Mouse (Mus musculus) C2C12 (cell line): ENCODE measurements around the gene Nrg3. TPM values are rescaled to one million over a fixed set of nuclear protein-coding genes. Genes with fewer than 3 reads are reported as not detected.

Experiments
- H3K27me3 ChIP-seq: one replicate; pipeline ENCODE4 v1.6.1; 2011; ENCODE audit not compliant: control insufficient read depth, insufficient read depth, insufficient read length
- H3K36me3 ChIP-seq: one replicate; pipeline ENCODE4 v1.6.1; 2011; ENCODE audit not compliant: control insufficient read depth, insufficient read depth
- H3K4me3 ChIP-seq: one replicate; pipeline ENCODE4 v1.5.1; 2011; ENCODE audit warnings: mild to moderate bottlenecking, control low read depth; ENCODE audit not compliant: poor library complexity, insufficient read depth, severe bottlenecking
- H3K79me2 ChIP-seq: one replicate; pipeline ENCODE4 v1.6.1; 2011; ENCODE audit not compliant: control insufficient read depth, insufficient read depth
- H3K79me3 ChIP-seq: one replicate; pipeline ENCODE4 v1.6.1; 2011; ENCODE audit warnings: low read depth, control low read depth
- H3ac ChIP-seq: one replicate; pipeline ENCODE3; 2011; ENCODE audit warnings: low read depth; ENCODE audit not compliant: control insufficient read depth, insufficient read length
- CEBPB ChIP-seq: IDR thresholded peaks from one replicate; pipeline ENCODE4 v1.6.1; 2011; ENCODE audit warnings: low read depth, mild to moderate bottlenecking, control low read depth, moderate library complexity
- CTCF ChIP-seq: IDR thresholded peaks from one replicate; pipeline ENCODE4 v1.5.1; 2011; ENCODE audit not compliant: control insufficient read depth, insufficient read depth, insufficient read length
- FOSL1 ChIP-seq: IDR thresholded peaks from one replicate; pipeline ENCODE4 v1.8.0; 2011; ENCODE audit warnings: mild to moderate bottlenecking, low read length; ENCODE audit not compliant: poor library complexity, insufficient read depth, severe bottlenecking
- MAX ChIP-seq: IDR thresholded peaks from one replicate; pipeline ENCODE4 v1.6.1; 2011; ENCODE audit warnings: mild to moderate bottlenecking, control low read depth
- MYOD1 ChIP-seq: IDR thresholded peaks from one replicate; pipeline ENCODE4 v1.6.1; 2011; ENCODE audit warnings: low read depth; ENCODE audit not compliant: control insufficient read depth, insufficient read length
- MYOG ChIP-seq: IDR thresholded peaks from one replicate; pipeline ENCODE4 v1.6.1; 2011; ENCODE audit not compliant: control insufficient read depth, insufficient read length; ENCODE audit errors: extremely low read depth
- USF1 ChIP-seq: IDR thresholded peaks from one replicate; pipeline ENCODE4 v1.6.1; 2011; ENCODE audit warnings: low read depth, mild to moderate bottlenecking, control low read depth, moderate library complexity
- polyA plus RNA-seq: library from polyadenylated mRNA; unstranded; fragments of >200 nt; fragmentation: generic; extraction: Trizol; gene quantifications from one replicate; pipeline ENCODE4 v1.2.1, GENCODE M21; 2012; ENCODE audit warnings: missing spikeins

The Nrg3 gene
- polyA plus RNA-seq, 1 experiment = not detected

- H3ac ChIP-seq = no peak overlapping the region
- no peaks in the 10 kb centered on the region for H3K27me3 ChIP-seq
- no peaks in the 10 kb centered on the region for H3K36me3 ChIP-seq
- no peaks in the 10 kb centered on the region for H3K79me2 ChIP-seq
- no peaks in the 10 kb centered on the region for H3K79me3 ChIP-seq
- H3K4me3 ChIP-seq = no peak overlapping the region
- TF ChIP-seq CEBPB (no peak), CTCF (no peak), FOSL1 (no peak), USF1 (no peak), MYOD1 (no peak), MYOG (no peak), MAX (no peak)
Observed at GRCm38 (mm10) chr14:38533495-38533894, 939.4 kb downstream of the Nrg3 start.

- Histone ChIP-seq H3K79me2 (no peaks in the 10 kb centered on the region), H3K27me3 (no peaks in the 10 kb centered on the region), H3K4me3 (no peak overlapping the region), H3ac (no peak overlapping the region), H3K36me3 (no peaks in the 10 kb centered on the region), H3K79me3 (no peaks in the 10 kb centered on the region)
- TF ChIP-seq MAX (no peak), MYOG (no peak), CEBPB (no peak), FOSL1 (no peak), USF1 (no peak), MYOD1 (no peak)
Observed at GRCm38 (mm10) chr14:38516232-38516631, 956.7 kb downstream of the Nrg3 start.

- no peaks in the 10 kb centered on the region for H3K79me3 ChIP-seq
- no peak for TF ChIP-seq CEBPB
- no peak for TF ChIP-seq USF1
- no peak for TF ChIP-seq MYOG
- no peak for TF ChIP-seq MAX
- no peak for TF ChIP-seq CTCF
- no peak for TF ChIP-seq MYOD1
- TF ChIP-seq FOSL1 = no peak
Observed at GRCm38 (mm10) chr14:38509016-38509415, 963.9 kb downstream of the Nrg3 start.

GRCm38 (mm10) chr14:38494970-38495369 lies 977.9 kb downstream of the Nrg3 start:
- no peaks in the 10 kb centered on the region for H3K79me3 ChIP-seq
- H3ac ChIP-seq = no peak overlapping the region
- H3K27me3 ChIP-seq = no peaks in the 10 kb centered on the region
- H3K4me3 ChIP-seq = no peak overlapping the region
- TF ChIP-seq CEBPB (no peak), USF1 (no peak), MAX (no peak), CTCF (no peak), MYOD1 (no peak), FOSL1 (no peak), MYOG (no peak)
- no peaks in the 10 kb centered on the region for H3K36me3 ChIP-seq
- H3K79me2 ChIP-seq = no peaks in the 10 kb centered on the region

More at GRCm38 (mm10) chr14:38509016-38509415, 963.9 kb downstream of the Nrg3 start:
- H3K36me3 ChIP-seq = no peaks in the 10 kb centered on the region
- no peak overlapping the region for H3K4me3 ChIP-seq
- no peaks in the 10 kb centered on the region for H3K79me2 ChIP-seq
- no peak overlapping the region for H3ac ChIP-seq
- H3K27me3 ChIP-seq = no peaks in the 10 kb centered on the region

GRCm38 (mm10) chr14:38447086-38447485 lies 1025.8 kb downstream of the Nrg3 start:
- no peak overlapping the region for H3K4me3 ChIP-seq
- TF ChIP-seq MYOD1 (no peak), CEBPB (no peak), FOSL1 (no peak), MAX (no peak), USF1 (no peak), MYOG (no peak), CTCF (no peak)

GRCm38 (mm10) chr14:38444788-38445187 lies 1028.1 kb downstream of the Nrg3 start:
- H3K79me3 ChIP-seq = no peaks in the 10 kb centered on the region
- no peak overlapping the region for H3ac ChIP-seq
- TF ChIP-seq CTCF = no peak
- TF ChIP-seq CEBPB = no peak
- TF ChIP-seq USF1 = no peak
- TF ChIP-seq MYOD1 = no peak
- TF ChIP-seq MAX = no peak
- TF ChIP-seq FOSL1 = no peak
- TF ChIP-seq MYOG = no peak
- H3K27me3 ChIP-seq = no peaks in the 10 kb centered on the region
- no peak overlapping the region for H3K4me3 ChIP-seq
- no peaks in the 10 kb centered on the region for H3K79me2 ChIP-seq
- H3K36me3 ChIP-seq = no peaks in the 10 kb centered on the region

More at GRCm38 (mm10) chr14:38447086-38447485, 1025.8 kb downstream of the Nrg3 start:
- Histone ChIP-seq H3K79me2 (no peaks in the 10 kb centered on the region), H3K79me3 (no peaks in the 10 kb centered on the region), H3K36me3 (no peaks in the 10 kb centered on the region), H3K27me3 (no peaks in the 10 kb centered on the region), H3ac (no peak overlapping the region)
